Mouse (Mus musculus): Measurements from ENCODE around the gene Btbd3.

- TF ChIP-seq POLR2A (IDR thresholded peaks at IDR 0.05; ENCODE audit: insufficient read depth, low read length): no peak
- TF ChIP-seq CTCF (IDR thresholded peaks at IDR 0.05; ENCODE audit: low read depth, low read length): no peak
Observed at GRCm38 (mm10) chr2:138285811-138286210, 29.4 kb downstream of the Btbd3 start.
